Mouse (Mus musculus): ENCODE measurements around the gene Nlrp6. TPM values are rescaled to one million over a fixed set of nuclear protein-coding genes. Genes with fewer than 3 reads are reported as not detected.

Nlrp6 gene
- total RNA-seq, 2 experiments from 2014 or later = not detected

- ATAC-seq (replicated peaks; ENCODE audit: poor library complexity, severe bottlenecking) = peak; percentile 77
These were observed 26.3 kb downstream of the Nlrp6 start for GRCm38 (mm10) chr7:140946980-140947379.

GRCm38 (mm10) chr7:140948161-140948560, 27.5 kb downstream of the Nlrp6 start:
- ATAC-seq (replicated peaks; ENCODE audit: poor library complexity, severe bottlenecking) = no peak

- no peak for ATAC-seq (replicated peaks; ENCODE audit: poor library complexity, severe bottlenecking)
These were observed 28.6 kb downstream of the Nlrp6 start for GRCm38 (mm10) chr7:140949255-140949654.

GRCm38 (mm10) chr7:140949824-140950530, 29.3 kb downstream of the Nlrp6 start, which contains the start of gene Ifitm5:
Gene Ifitm5, minus strand, starts transcription at chr7:140950291.
- no peak for ATAC-seq (replicated peaks; ENCODE audit: poor library complexity, severe bottlenecking)

GRCm38 (mm10) chr7:140951051-140951450, 30.3 kb downstream of the Nlrp6 start:
- no peak for ATAC-seq (replicated peaks; ENCODE audit: poor library complexity, severe bottlenecking)

- ATAC-seq (replicated peaks; ENCODE audit: poor library complexity, severe bottlenecking) = no peak
These were observed 31.1 kb downstream of the Nlrp6 start for GRCm38 (mm10) chr7:140951765-140952164.

- no peak for ATAC-seq (replicated peaks; ENCODE audit: poor library complexity, severe bottlenecking)
These were observed 31.7 kb downstream of the Nlrp6 start for GRCm38 (mm10) chr7:140952441-140952840.

GRCm38 (mm10) chr7:140953133-140953532, 32.4 kb downstream of the Nlrp6 start:
- no peak for ATAC-seq (replicated peaks; ENCODE audit: poor library complexity, severe bottlenecking)

- ATAC-seq (replicated peaks; ENCODE audit: poor library complexity, severe bottlenecking) = peak; percentile 54
These were observed 33.4 kb downstream of the Nlrp6 start for GRCm38 (mm10) chr7:140953800-140954732.

GRCm38 (mm10) chr7:140954733-140955071, 34.0 kb downstream of the Nlrp6 start:
- no peak for ATAC-seq (replicated peaks; ENCODE audit: poor library complexity, severe bottlenecking)

GRCm38 (mm10) chr7:140955342-140955741, 34.6 kb downstream of the Nlrp6 start:
- ATAC-seq (replicated peaks; ENCODE audit: poor library complexity, severe bottlenecking) = no peak

- ATAC-seq (replicated peaks; ENCODE audit: poor library complexity, severe bottlenecking) = peak; percentile 67
These were observed 35.3 kb downstream of the Nlrp6 start, which contains the start of the genes Gm45717 and Ifitm2 for GRCm38 (mm10) chr7:140955758-140956555. Gene Gm45717, minus strand, starts transcription at chr7:140955937. Gene Ifitm2, minus strand, starts transcription at chr7:140955987.

GRCm38 (mm10) chr7:140956556-140956869, 35.8 kb downstream of the Nlrp6 start:
- ATAC-seq (replicated peaks; ENCODE audit: poor library complexity, severe bottlenecking) = no peak

GRCm38 (mm10) chr7:140959181-140959901, 38.6 kb downstream of the Nlrp6 start:
- 0 out of 2 replicates have a peak, but pooled peaks have one; percentile 20 for ATAC-seq (replicated peaks; ENCODE audit: poor library complexity, severe bottlenecking)

GRCm38 (mm10) chr7:140960026-140960425, 39.3 kb downstream of the Nlrp6 start:
- ATAC-seq (replicated peaks; ENCODE audit: poor library complexity, severe bottlenecking) = no peak

GRCm38 (mm10) chr7:140961416-140961815, 40.7 kb downstream of the Nlrp6 start:
- no peak for ATAC-seq (replicated peaks; ENCODE audit: poor library complexity, severe bottlenecking)

- no peak for ATAC-seq (replicated peaks; ENCODE audit: poor library complexity, severe bottlenecking)
These were observed 42.0 kb downstream of the Nlrp6 start for GRCm38 (mm10) chr7:140962733-140963132.

- ATAC-seq (replicated peaks; ENCODE audit: poor library complexity, severe bottlenecking) = no peak
These were observed 46.2 kb downstream of the Nlrp6 start, which contains the start of gene Ifitm1 for GRCm38 (mm10) chr7:140966921-140967320. Gene Ifitm1, plus strand, starts transcription at chr7:140967221.

- ATAC-seq (replicated peaks; ENCODE audit: poor library complexity, severe bottlenecking) = peak; percentile 77
These were observed 47.3 kb downstream of the Nlrp6 start for GRCm38 (mm10) chr7:140967862-140968591.
